Mouse (Mus musculus) heart, embryonic 11.5 days (tissue): Measurements from ENCODE around the gene Rufy4. TPM values are rescaled to one million over a fixed set of nuclear protein-coding genes. Genes with fewer than 3 reads are reported as not detected.

Experiments
- ATAC-seq: fragments of 200-750 bp; cut with Nextera tagmentation; replicated peaks from 2 replicates; pipeline ENCODE4 v1.8.0; 2017; ENCODE audit warnings: moderate library complexity; ENCODE audit not compliant: insufficient number of reproducible peaks, low FRiP score, low TSS enrichment
- H3K27ac ChIP-seq: fragments of 300-500 bp; sonication (generic); 2 replicates; pipeline ENCODE4 v1.5.1; 2014; ENCODE audit warnings: mild to moderate bottlenecking, low read depth, low read length
- H3K27me3 ChIP-seq: fragments of 300-500 bp; sonication (generic); 2 replicates; pipeline ENCODE4 v1.6.1; 2014; ENCODE audit warnings: mild to moderate bottlenecking, low read length, mixed read lengths; ENCODE audit not compliant: control insufficient read depth, insufficient read depth
- H3K36me3 ChIP-seq: fragments of 300-500 bp; sonication (generic); 2 replicates; pipeline ENCODE4 v1.6.1; 2014; ENCODE audit warnings: mild to moderate bottlenecking, low read length, moderate library complexity, mixed read lengths; ENCODE audit not compliant: control insufficient read depth, insufficient read depth
- H3K4me1 ChIP-seq: fragments of 300-500 bp; sonication (generic); 2 replicates; pipeline ENCODE4 v1.6.1; 2014; ENCODE audit warnings: low read length; ENCODE audit not compliant: control insufficient read depth, insufficient read depth
- H3K4me2 ChIP-seq: fragments of 300-500 bp; sonication (generic); 2 replicates; pipeline ENCODE4 v1.6.1; 2014; ENCODE audit warnings: mild to moderate bottlenecking, moderate library complexity
- H3K4me3 ChIP-seq: fragments of 300-500 bp; sonication (generic); 2 replicates; pipeline ENCODE4 v1.5.1; 2014; ENCODE audit warnings: low read depth, low read length
- H3K9ac ChIP-seq: fragments of 300-500 bp; sonication (generic); 2 replicates; pipeline ENCODE4 v1.6.1; 2014; ENCODE audit warnings: mild to moderate bottlenecking, low read depth, low read length, moderate library complexity
- H3K9me3 ChIP-seq: fragments of 300-500 bp; sonication (generic); replicated peaks from 2 replicates; pipeline ENCODE4 v1.6.1; 2016; ENCODE audit warnings: low read length; ENCODE audit not compliant: control insufficient read depth
- WGBS: fragments of 180-500 bp; shearing (Covaris S2); extraction: QIAGEN DNeasy Blood & Tissue Kit; methylation state at CpG from one replicate; pipeline ENCODE4 v1.1.7; 2014; ENCODE audit not compliant: insufficient replicate concordance; 5-methylcytosine and 5-hydroxymethylcytosine counted together
- polyA plus RNA-seq: library from polyadenylated mRNA; unstranded; fragments of >200 nt; fragmentation: Nextera tagmentation; extraction: Ambion mirVana; gene quantifications from 2 replicates; pipeline ENCODE4 v1.2.1, GENCODE M21; 2014

Rufy4 gene
- polyA plus RNA-seq, 1 experiment from 2014 or later: 0.21 TPM

GRCm38 (mm10) chr1:74110932-74111695, 14.2 kb upstream of the Rufy4 start:
- peaks cover 16% of the 10 kb centered on the region for H3K4me1 ChIP-seq
- H3K4me3 ChIP-seq: no peak overlapping the region
- H3K36me3 ChIP-seq: no peaks in the 10 kb centered on the region
- 18% methylated on average over 8 of the region's 8 CpGs for WGBS
- no peak overlapping the region for H3K4me2 ChIP-seq
- H3K9me3 ChIP-seq: no peaks in the 10 kb centered on the region
- H3K27ac ChIP-seq: no peak overlapping the region
- ATAC-seq: 0 out of 2 replicates have a peak, but pooled peaks have one; percentile 41
- peaks cover 2% of the 10 kb centered on the region; the same call in 1 of the 2 replicates for H3K27me3 ChIP-seq
- no peak overlapping the region for H3K9ac ChIP-seq

- Histone ChIP-seq H3K4me2 (no peak overlapping the region), H3K27me3 (peaks cover 5% of the 10 kb centered on the region), H3K27ac (no peak overlapping the region), H3K4me1 (peaks cover 16% of the 10 kb centered on the region), H3K4me3 (no peak overlapping the region), H3K9ac (no peak overlapping the region), H3K36me3 (no peaks in the 10 kb centered on the region), H3K9me3 (no peaks in the 10 kb centered on the region)
- ATAC-seq: no peak
- 35% methylated on average over 6 of the region's 6 CpGs for WGBS
Measured at GRCm38 (mm10) chr1:74111696-74112030, 13.7 kb upstream of the Rufy4 start.

GRCm38 (mm10) chr1:74113071-74113470, 12.3 kb upstream of the Rufy4 start:
- Histone ChIP-seq H3K4me3 (no peak overlapping the region), H3K27ac (no peak overlapping the region), H3K4me1 (peaks cover 13% of the 10 kb centered on the region), H3K36me3 (no peaks in the 10 kb centered on the region), H3K27me3 (peaks cover 6% of the 10 kb centered on the region), H3K9me3 (no peaks in the 10 kb centered on the region), H3K4me2 (no peak overlapping the region), H3K9ac (no peak overlapping the region)
- no peak for ATAC-seq
- WGBS: 44% methylated on average over 3 of the region's 3 CpGs

- no peak overlapping the region for H3K27ac ChIP-seq
- no peak overlapping the region for H3K4me3 ChIP-seq
- H3K4me2 ChIP-seq: no peak overlapping the region
- ATAC-seq: no peak
- H3K36me3 ChIP-seq: no peaks in the 10 kb centered on the region
- peaks cover 19% of the 10 kb centered on the region for H3K27me3 ChIP-seq
- peaks cover 10% of the 10 kb centered on the region; the same call in 1 of the 2 replicates for H3K4me1 ChIP-seq
- H3K9ac ChIP-seq: no peak overlapping the region
- 80% methylated on average over 6 of the region's 6 CpGs for WGBS
- H3K9me3 ChIP-seq: no peaks in the 10 kb centered on the region
Measured at GRCm38 (mm10) chr1:74117876-74118275, 7.5 kb upstream of the Rufy4 start.

GRCm38 (mm10) chr1:74119115-74119514, 6.2 kb upstream of the Rufy4 start:
- peaks cover 12% of the 10 kb centered on the region for H3K4me1 ChIP-seq
- WGBS: 88% methylated on average over 1 of the region's 1 CpGs
- H3K27ac ChIP-seq: no peak overlapping the region

GRCm38 (mm10) chr1:74121138-74121537, 4.2 kb upstream of the Rufy4 start:
- 73% methylated on average over 7 of the region's 7 CpGs for WGBS
- ATAC-seq: no peak
- Histone ChIP-seq H3K4me1 (peaks cover 17% of the 10 kb centered on the region), H3K36me3 (no peaks in the 10 kb centered on the region), H3K4me2 (no peak overlapping the region), H3K4me3 (no peak overlapping the region), H3K27ac (no peak overlapping the region), H3K27me3 (peaks cover 33% of the 10 kb centered on the region), H3K9ac (no peak overlapping the region), H3K9me3 (no peaks in the 10 kb centered on the region)

More at GRCm38 (mm10) chr1:74119115-74119514, 6.2 kb upstream of the Rufy4 start:
- Histone ChIP-seq H3K4me3 (no peak overlapping the region), H3K36me3 (no peaks in the 10 kb centered on the region), H3K9me3 (no peaks in the 10 kb centered on the region), H3K9ac (no peak overlapping the region), H3K4me2 (no peak overlapping the region), H3K27me3 (peaks cover 26% of the 10 kb centered on the region)
- ATAC-seq: no peak

- ATAC-seq: no peak
- 43% methylated on average over 9 of the region's 9 CpGs for WGBS
- Histone ChIP-seq H3K9me3 (no peaks in the 10 kb centered on the region), H3K27me3 (peaks cover 32% of the 10 kb centered on the region), H3K4me1 (peaks cover 17% of the 10 kb centered on the region), H3K27ac (no peak overlapping the region), H3K4me3 (no peak overlapping the region), H3K9ac (no peak overlapping the region), H3K4me2 (no peak overlapping the region), H3K36me3 (no peaks in the 10 kb centered on the region)
Measured at GRCm38 (mm10) chr1:74121821-74122576, 3.3 kb upstream of the Rufy4 start.

GRCm38 (mm10) chr1:74123215-74123614, 2.1 kb upstream of the Rufy4 start:
- Histone ChIP-seq H3K9ac (no peak overlapping the region), H3K9me3 (no peaks in the 10 kb centered on the region), H3K27ac (no peak overlapping the region), H3K4me3 (no peak overlapping the region), H3K27me3 (peaks cover 32% of the 10 kb centered on the region), H3K4me1 (peaks cover 17% of the 10 kb centered on the region), H3K36me3 (no peaks in the 10 kb centered on the region), H3K4me2 (peak overlapping the region; percentile 96)
- WGBS: 53% methylated on average over 8 of the region's 8 CpGs
- no peak for ATAC-seq
